Mouse (Mus musculus) testis, adult 2 months (tissue): ENCODE results near the gene Recql5.

ENCODE experiments used
- CTCF ChIP-seq: fragments of 200-500 bp; IDR thresholded peaks from 2 replicates; pipeline ENCODE4 v1.5.1; 2012; ENCODE audit warnings: low read depth, mild to moderate bottlenecking, inconsistent platforms, low read length, moderate library complexity; ENCODE audit not compliant: control insufficient read depth, insufficient read depth, insufficient replicate concordance
- POLR2A ChIP-seq: fragments of 200-500 bp; IDR thresholded peaks from 2 replicates; pipeline ENCODE4 v1.6.1; 2012; ENCODE audit warnings: low read depth, mild to moderate bottlenecking, inconsistent platforms, low read length, moderate library complexity; ENCODE audit not compliant: control insufficient read depth

DNA sequence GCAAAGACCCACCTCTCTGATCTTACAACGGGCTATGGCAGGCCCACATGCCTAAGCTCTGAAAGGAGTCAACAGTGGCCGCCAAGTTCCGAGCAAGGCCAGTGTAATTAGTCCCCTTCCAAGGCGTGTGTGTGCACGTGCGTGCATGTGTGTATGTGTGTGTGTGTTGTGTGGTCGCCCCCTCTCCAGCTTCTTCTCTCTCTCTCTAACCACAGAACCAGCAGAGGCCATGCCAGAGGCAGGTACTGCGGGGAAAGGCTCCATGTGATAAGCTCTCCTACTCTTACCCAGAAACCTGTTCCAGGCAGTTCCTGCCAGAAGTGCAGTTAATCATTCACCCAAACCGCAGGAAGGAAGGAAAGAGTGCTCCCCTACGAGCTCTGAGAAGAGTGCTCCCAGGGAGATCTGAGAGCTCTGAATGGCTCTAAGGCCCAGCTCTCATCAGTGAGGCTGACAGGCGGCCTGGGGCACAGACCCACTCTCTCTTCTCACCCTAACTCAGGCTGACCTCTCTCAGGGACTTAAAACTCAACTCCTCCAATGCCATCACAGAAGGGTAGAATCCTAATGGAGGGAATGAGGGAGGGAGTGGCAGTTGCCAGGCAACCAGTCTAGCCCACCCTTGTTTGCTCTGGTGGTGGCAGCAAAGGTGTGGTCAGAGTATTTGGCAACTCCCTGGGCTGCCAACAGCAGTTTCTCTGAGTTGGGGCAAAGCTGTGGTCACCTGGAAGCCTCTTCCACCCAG, 21.5 kb downstream of the Recql5 start, which contains the start of gene Smim6:
- peak; percentile 70 for TF ChIP-seq POLR2A
- TF ChIP-seq CTCF = no peak
